In the genomic region with DNA sequence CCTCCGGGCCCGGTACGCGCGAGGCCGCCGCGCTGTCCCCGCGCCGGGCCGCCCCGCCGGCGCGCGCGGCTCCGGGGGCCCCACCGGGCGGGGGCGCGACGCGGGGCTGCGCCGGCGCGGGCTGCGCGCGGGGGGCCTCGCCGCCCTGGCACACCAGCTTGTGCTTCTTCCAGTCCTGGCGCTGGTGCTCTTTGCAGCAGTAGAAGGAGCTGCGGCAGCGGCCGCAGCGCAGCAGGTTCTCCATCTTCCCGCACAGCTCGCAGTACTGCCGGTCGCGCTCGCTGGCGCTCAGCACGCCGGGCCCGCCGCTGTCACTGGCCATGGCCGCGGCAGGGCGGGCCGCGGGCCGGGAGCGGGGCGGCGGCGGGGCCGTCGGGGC, we compare ENCODE assay signal across 8 mouse cellular contexts. TPM values are rescaled to one million over a fixed set of nuclear protein-coding genes. Genes with fewer than 3 reads are reported as not detected.
A peak's percentile ranks its signal among the peaks of the same experiment; 100 is the strongest.
DNase-seq lines count a peak whose midpoint lies in the region; ATAC-seq and TF ChIP-seq lines count a peak whose summit lies in the region.

No protein-coding gene starts in this region.

- H3K4me3 ChIP-seq in heart, embryonic 13.5 days, result peak overlapping the region; percentile 84
- H3K4me3 ChIP-seq in hindbrain, embryonic 14.5 days (replicated peaks; ENCODE audit: low read length), result peak overlapping the region; percentile 94
- H3K4me3 ChIP-seq in stomach, postnatal 0 days (ENCODE audit: low read depth, low read length), result peak overlapping the region; percentile 79

- peaks cover 51% of the 10 kb centered on the region for H3K4me1 ChIP-seq in heart, embryonic 13.5 days
- peaks cover 35% of the 10 kb centered on the region for H3K4me1 ChIP-seq in hindbrain, embryonic 14.5 days (replicated peaks; ENCODE audit: control insufficient read depth, insufficient read depth, low read length)
- H3K4me1 ChIP-seq in stomach, postnatal 0 days (replicated peaks; ENCODE audit: control insufficient read depth, insufficient read depth), result peaks cover 3% of the 10 kb centered on the region; the same call in 1 of the 2 replicates

- H3K9me3 ChIP-seq in heart, embryonic 13.5 days, result no peaks in the 10 kb centered on the region
- H3K9me3 ChIP-seq in hindbrain, embryonic 14.5 days (ENCODE audit: control insufficient read depth, low read length), result no peaks in the 10 kb centered on the region
- H3K9me3 ChIP-seq in stomach, postnatal 0 days (ENCODE audit: control insufficient read depth, low read length), result no peaks in the 10 kb centered on the region

- DNase-seq in heart, adult 9 months (ENCODE audit: low spot score in 2 of 2), result no peak
- DNase-seq in cerebellum, adult 9-10 months, result peak; percentile 43
- DNase-seq in hindbrain, embryonic 14.5 days (ENCODE audit: low spot score), result peak; percentile 50
- DNase-seq in lung, postnatal 36 days, result peak; percentile 13
- peak; percentile 31 for DNase-seq in stomach, postnatal 0 days (ENCODE audit: low spot score)
- DNase-seq in spleen, adult 12 weeks (ENCODE audit: low spot score), result no peak

- peak overlapping the region; percentile 92 for H3K4me2 ChIP-seq in heart, embryonic 13.5 days
- H3K4me2 ChIP-seq in hindbrain, embryonic 14.5 days (replicated peaks), result peak overlapping the region; percentile 96
- peak overlapping the region; percentile 94 for H3K4me2 ChIP-seq in stomach, postnatal 0 days (replicated peaks; ENCODE audit: low read depth)

- H3K27me3 ChIP-seq in heart, embryonic 13.5 days (replicated peaks), result no peaks in the 10 kb centered on the region
- H3K27me3 ChIP-seq in hindbrain, embryonic 14.5 days (ENCODE audit: control insufficient read depth, insufficient read depth, low read length), result no peaks in the 10 kb centered on the region
- H3K27me3 ChIP-seq in stomach, postnatal 0 days (ENCODE audit: control insufficient read depth, insufficient read depth, low read length), result no peaks in the 10 kb centered on the region

- H3K27ac ChIP-seq in heart, embryonic 13.5 days (replicated peaks), result peak overlapping the region; percentile 98
- H3K27ac ChIP-seq in hindbrain, embryonic 14.5 days, result peak overlapping the region; percentile 99
- peak overlapping the region; percentile 98 for H3K27ac ChIP-seq in stomach, postnatal 0 days (replicated peaks)

- peak; percentile 21; the same call in 1 of the 2 replicates for ATAC-seq in heart, embryonic 13.5 days (ENCODE audit: extremely low read depth, insufficient number of reproducible peaks, low FRiP score, low TSS enrichment)
- peak; percentile 10 for ATAC-seq in CD4-positive, CD25-positive, alpha-beta regulatory T cell, adult 4 months
- ATAC-seq in hindbrain, embryonic 14.5 days (ENCODE audit: low FRiP score), result peak; percentile 53
- peak; percentile 9; the same call in 1 of the 2 replicates for ATAC-seq in stomach, postnatal 0 days (ENCODE audit: low FRiP score, low TSS enrichment)

- TF ChIP-seq EP300 in stomach, postnatal 0 days (optimal IDR thresholded peaks at IDR 0.05), result no peak

- TF ChIP-seq CTCF in stomach, postnatal 0 days (IDR thresholded peaks at IDR 0.05; ENCODE audit: low read depth), result no peak

- 0 out of 2 replicates have a peak, but pooled peaks cover 10% of the 10 kb centered on the region for H3K36me3 ChIP-seq in heart, embryonic 13.5 days
- no peaks in the 10 kb centered on the region for H3K36me3 ChIP-seq in hindbrain, embryonic 14.5 days (replicated peaks; ENCODE audit: control insufficient read depth, insufficient read depth)
- no peaks in the 10 kb centered on the region for H3K36me3 ChIP-seq in stomach, postnatal 0 days (ENCODE audit: control insufficient read depth, insufficient read depth, low read length)

- H3K9ac ChIP-seq in heart, embryonic 13.5 days, result peak overlapping the region; percentile 97
- H3K9ac ChIP-seq in hindbrain, embryonic 14.5 days, result peak overlapping the region; percentile 97
- peak overlapping the region; percentile 89 for H3K9ac ChIP-seq in stomach, postnatal 0 days (ENCODE audit: low read length)

- WGBS in heart, embryonic 13.5 days, result 1% methylated on average over 45 of the region's 62 CpGs
- WGBS in hindbrain, embryonic 14.5 days, result 0% methylated on average over 30 of the region's 62 CpGs
- 0% methylated on average over 22 of the region's 62 CpGs for WGBS in stomach, postnatal 0 days

RNA-seq across cellular contexts. Expression of a gene that starts 0.4 kb away (rescaled TPM):
- polyA plus RNA-seq in heart, embryonic 13.5 days (2015; fragmentation: Nextera tagmentation; extraction: Ambion mirVana), result 13.5 and 15.0 TPM in 2 replicates
- 10 to 100 TPM; 11.0 to 13.7 TPM for polyA plus RNA-seq in CD4-positive, CD25-positive, alpha-beta regulatory T cell, adult 4 months (2017; shearing (Covaris generic))
- polyA plus RNA-seq in hindbrain, embryonic 14.5 days (2014; fragmentation: Nextera tagmentation; extraction: Ambion mirVana), result 21.1 and 22.9 TPM in 2 replicates
- polyA plus RNA-seq in stomach, postnatal 0 days (2015; fragmentation: Nextera tagmentation; extraction: Ambion mirVana), result 7.1 and 7.5 TPM in 2 replicates

RNA-seq across cellular contexts. Expression of a gene that starts 51.0 kb away (rescaled TPM):
- polyA plus RNA-seq in heart, embryonic 13.5 days (2015; fragmentation: Nextera tagmentation; extraction: Ambion mirVana), result 6.8 and 7.1 TPM in 2 replicates
- 1 to 10 TPM; 7.6 to 9.3 TPM for polyA plus RNA-seq in CD4-positive, CD25-positive, alpha-beta regulatory T cell, adult 4 months (2017; shearing (Covaris generic))
- 8.2 and 9.3 TPM in 2 replicates for polyA plus RNA-seq in hindbrain, embryonic 14.5 days (2014; fragmentation: Nextera tagmentation; extraction: Ambion mirVana)
- 4.9 and 5.0 TPM in 2 replicates for polyA plus RNA-seq in stomach, postnatal 0 days (2015; fragmentation: Nextera tagmentation; extraction: Ambion mirVana)

RNA-seq across cellular contexts. Expression of a gene that starts 51.2 kb away (rescaled TPM):
- polyA plus RNA-seq in heart, embryonic 13.5 days (2015; fragmentation: Nextera tagmentation; extraction: Ambion mirVana), result 5.9 and 6.2 TPM in 2 replicates
- polyA plus RNA-seq in CD4-positive, CD25-positive, alpha-beta regulatory T cell, adult 4 months (2017; shearing (Covaris generic)), result 1 to 10 TPM; 8.2 to 8.3 TPM
- 14.7 and 14.8 TPM in 2 replicates for polyA plus RNA-seq in hindbrain, embryonic 14.5 days (2014; fragmentation: Nextera tagmentation; extraction: Ambion mirVana)
- 4.9 and 5.9 TPM in 2 replicates for polyA plus RNA-seq in stomach, postnatal 0 days (2015; fragmentation: Nextera tagmentation; extraction: Ambion mirVana)

Comparison
In these comparisons a context has a peak if more than half of its experiments do, and no peak if none do; other contexts are left out.
1. DNase-seq: peak in cerebellum, adult 9-10 months (single experiment), hindbrain, embryonic 14.5 days (single experiment), lung, postnatal 36 days (single experiment) and stomach, postnatal 0 days (single experiment); none in heart, adult 9 months (0 of 2) and spleen, adult 12 weeks (single experiment).
2. Peak in every context shown above with its lines, with median percentiles within 50 percentile points of each other: ATAC-seq, H3K27ac ChIP-seq, H3K4me2 ChIP-seq, H3K4me3 ChIP-seq and H3K9ac ChIP-seq.